Mouse (Mus musculus) CH12.LX (cell line): ENCODE measurements at regions not wholly inside any gene's neighbourhood (a gene's known extent, or its start where the extent isn't known, plus 50 kb on each side); places are given as distances from the start of the nearest gene placed in this dataset.

Experiments
- CTCF ChIP-seq, 2 experiments: IDR thresholded peaks in 1 of 2; conservative IDR thresholded peaks in 1 of 2; 2 replicates each; pipeline ENCODE4 v1.5.1; 2011 to 2012; ENCODE audit warnings: low read depth in 2 of 2, low read length in 2 of 2, improper control_type of control experiment in 1 of 2, inconsistent platforms in 1 of 2, mild to moderate bottlenecking in 1 of 2, moderate library complexity in 1 of 2
- EP300 ChIP-seq: IDR thresholded peaks from 2 replicates; pipeline ENCODE4 v1.6.1; 2011; ENCODE audit warnings: low read length, improper control_type of control experiment
- GABPA ChIP-seq: IDR thresholded peaks from 2 replicates; pipeline ENCODE4 v1.6.1; 2012; ENCODE audit warnings: low read depth, low read length, improper control_type of control experiment, inconsistent platforms; ENCODE audit not compliant: insufficient replicate concordance
- POLR2A ChIP-seq: IDR thresholded peaks from 2 replicates; pipeline ENCODE4 v1.6.1; 2011; ENCODE audit warnings: low read depth, mild to moderate bottlenecking, improper control_type of control experiment, low read length

DNA sequence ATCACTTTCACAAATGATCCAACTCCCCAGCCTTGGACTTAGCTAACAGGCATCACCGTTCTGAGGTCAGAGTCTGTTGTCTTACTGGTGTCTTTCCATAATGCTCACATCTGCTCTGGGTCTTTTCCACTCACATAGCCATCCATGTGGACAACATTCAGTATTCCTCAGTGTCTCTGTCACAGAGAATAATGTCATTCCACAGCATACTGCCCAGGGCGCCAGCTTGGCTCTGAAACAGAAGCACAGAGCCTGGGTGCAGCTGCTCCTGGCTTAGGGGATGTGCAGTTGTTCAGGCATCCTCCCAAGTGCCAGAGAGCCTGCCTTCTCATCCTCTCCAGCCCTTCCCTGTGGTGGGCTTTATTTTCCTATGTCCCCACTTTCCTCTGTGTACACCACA is 226.7 kb upstream of the Mki67 start:
- TF ChIP-seq CTCF (conservative IDR thresholded peaks at IDR 0.05 in 1 of 2, IDR thresholded peaks at IDR 0.05 in 1 of 2; ENCODE audit: low read depth in 2 of 2, low read length in 2 of 2) (no peak), GABPA (no peak), EP300 (no peak), POLR2A (no peak)
